Mouse (Mus musculus): ENCODE data around the gene Igflr1.

Gene Igflr1

GRCm38 (mm10) chr7:30588676-30589434, 23.6 kb downstream of the Igflr1 start, which contains the start of gene Kmt2b:
Gene Kmt2b (minus strand): TSS chr7:30588726.
- DNase-seq (ENCODE audit: low read depth, low spot score): peak; percentile 93

GRCm38 (mm10) chr7:30589435-30590301, 24.4 kb downstream of the Igflr1 start:
- DNase-seq (ENCODE audit: low read depth, low spot score): peak; percentile 67

GRCm38 (mm10) chr7:30590927-30591604, 25.8 kb downstream of the Igflr1 start:
- DNase-seq (ENCODE audit: low read depth, low spot score): no peak

- no peak for DNase-seq (ENCODE audit: low read depth, low spot score)
Measured at GRCm38 (mm10) chr7:30591605-30591951, 26.4 kb downstream of the Igflr1 start.

- no peak for DNase-seq (ENCODE audit: low read depth, low spot score)
Measured at GRCm38 (mm10) chr7:30592772-30593423, 27.7 kb downstream of the Igflr1 start.

- no peak for DNase-seq (ENCODE audit: low read depth, low spot score)
Measured at GRCm38 (mm10) chr7:30593579-30594509, 28.6 kb downstream of the Igflr1 start.

- no peak for DNase-seq (ENCODE audit: low read depth, low spot score)
Measured at GRCm38 (mm10) chr7:30594510-30595024, 29.3 kb downstream of the Igflr1 start.

- no peak for DNase-seq (ENCODE audit: low read depth, low spot score)
Measured at GRCm38 (mm10) chr7:30596093-30596492, 30.9 kb downstream of the Igflr1 start.

GRCm38 (mm10) chr7:30596811-30597210, 31.6 kb downstream of the Igflr1 start:
- DNase-seq (ENCODE audit: low read depth, low spot score): no peak

GRCm38 (mm10) chr7:30598786-30599185, 33.6 kb downstream of the Igflr1 start, which contains the start of gene Zbtb32:
Gene Zbtb32 (minus strand): TSS chr7:30598909.
- DNase-seq (ENCODE audit: low read depth, low spot score): no peak

GRCm38 (mm10) chr7:30599933-30600353, 34.7 kb downstream of the Igflr1 start:
- peak; percentile 87 for DNase-seq (ENCODE audit: low read depth, low spot score)

GRCm38 (mm10) chr7:30600651-30601050, 35.4 kb downstream of the Igflr1 start:
- DNase-seq (ENCODE audit: low read depth, low spot score): no peak

- no peak for DNase-seq (ENCODE audit: low read depth, low spot score)
Measured at GRCm38 (mm10) chr7:30602583-30602982, 37.4 kb downstream of the Igflr1 start.

GRCm38 (mm10) chr7:30604424-30604823, 39.2 kb downstream of the Igflr1 start:
- DNase-seq (ENCODE audit: low read depth, low spot score): no peak

GRCm38 (mm10) chr7:30604944-30605343, 39.7 kb downstream of the Igflr1 start:
- no peak for DNase-seq (ENCODE audit: low read depth, low spot score)

GRCm38 (mm10) chr7:30607706-30608309, 42.6 kb downstream of the Igflr1 start:
- no peak for DNase-seq (ENCODE audit: low read depth, low spot score)

GRCm38 (mm10) chr7:30608476-30608875, 43.2 kb downstream of the Igflr1 start:
- DNase-seq (ENCODE audit: low read depth, low spot score): no peak

GRCm38 (mm10) chr7:30610043-30610442, 44.8 kb downstream of the Igflr1 start:
- no peak for DNase-seq (ENCODE audit: low read depth, low spot score)

- DNase-seq (ENCODE audit: low read depth, low spot score): no peak
Measured at GRCm38 (mm10) chr7:30612654-30613402, 47.6 kb downstream of the Igflr1 start, which contains the start of gene Upk1a. Gene Upk1a (minus strand): TSS chr7:30612847.

Data from brain, embryonic 18.5 days (tissue).